Mouse (Mus musculus): ENCODE measurements around the gene Spef2. TPM values are rescaled to one million over a fixed set of nuclear protein-coding genes. Genes with fewer than 3 reads are reported as not detected.
"Not testable (repeated sequence)": the region's sequence is repeated elsewhere in the genome, so short reads cannot be mapped to it uniquely, and the experiment has no call there.

The Spef2 gene
- total RNA-seq (2021) = under 1 TPM in 1 of 2 experiments, not detected in 1; 0.13 TPM
- long read RNA-seq, experiment 1 = 0 reads
- long read RNA-seq, experiment 2 = 0 reads

DNA sequence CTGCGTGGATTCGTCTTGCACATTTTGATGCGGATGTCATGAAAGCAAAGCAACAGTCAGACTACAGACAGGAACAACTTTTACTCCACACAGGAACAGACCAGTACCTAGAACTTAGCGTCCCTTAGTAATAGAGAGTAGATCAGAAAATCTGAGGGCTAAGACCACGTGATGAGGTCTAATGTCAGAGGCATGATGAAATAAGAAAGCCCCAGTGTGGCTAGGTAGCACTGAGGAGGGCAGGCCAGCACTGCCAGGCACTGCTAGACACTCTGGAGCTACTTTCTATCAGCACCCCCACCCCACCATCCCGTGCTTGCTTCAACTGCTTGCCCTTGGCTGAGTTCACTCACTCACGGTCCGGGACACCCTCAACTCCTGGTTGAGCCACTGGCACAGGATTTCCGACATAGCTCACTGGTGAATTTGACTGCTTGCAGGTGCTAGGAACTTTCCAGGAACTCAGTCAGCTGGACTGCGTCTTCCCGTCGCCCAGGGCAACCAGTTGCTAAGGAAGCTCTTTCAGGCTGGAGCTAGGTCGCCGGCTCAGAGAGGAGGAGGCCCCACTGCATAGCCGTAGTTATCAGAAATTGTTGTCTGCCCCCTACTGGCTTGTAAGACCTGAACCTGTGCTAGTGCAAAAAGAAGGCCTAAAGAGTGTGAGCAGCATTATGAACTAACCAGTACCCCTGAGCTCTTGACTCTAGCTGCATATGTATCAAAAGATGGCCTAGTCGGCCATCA lies at the start of gene Spef2:
Gene Spef2, minus strand, starts transcription at position 510 of the 744 bp plus-strand sequence.
- DNase-seq = peak; percentile 35

GRCm38 (mm10) chr15:9794131-9794530 lies 45.5 kb upstream of the Spef2 start:
- DNase-seq = no peak

- no peak for DNase-seq
Measured at GRCm38 (mm10) chr15:9788245-9789030, 39.8 kb upstream of the Spef2 start.

DNA sequence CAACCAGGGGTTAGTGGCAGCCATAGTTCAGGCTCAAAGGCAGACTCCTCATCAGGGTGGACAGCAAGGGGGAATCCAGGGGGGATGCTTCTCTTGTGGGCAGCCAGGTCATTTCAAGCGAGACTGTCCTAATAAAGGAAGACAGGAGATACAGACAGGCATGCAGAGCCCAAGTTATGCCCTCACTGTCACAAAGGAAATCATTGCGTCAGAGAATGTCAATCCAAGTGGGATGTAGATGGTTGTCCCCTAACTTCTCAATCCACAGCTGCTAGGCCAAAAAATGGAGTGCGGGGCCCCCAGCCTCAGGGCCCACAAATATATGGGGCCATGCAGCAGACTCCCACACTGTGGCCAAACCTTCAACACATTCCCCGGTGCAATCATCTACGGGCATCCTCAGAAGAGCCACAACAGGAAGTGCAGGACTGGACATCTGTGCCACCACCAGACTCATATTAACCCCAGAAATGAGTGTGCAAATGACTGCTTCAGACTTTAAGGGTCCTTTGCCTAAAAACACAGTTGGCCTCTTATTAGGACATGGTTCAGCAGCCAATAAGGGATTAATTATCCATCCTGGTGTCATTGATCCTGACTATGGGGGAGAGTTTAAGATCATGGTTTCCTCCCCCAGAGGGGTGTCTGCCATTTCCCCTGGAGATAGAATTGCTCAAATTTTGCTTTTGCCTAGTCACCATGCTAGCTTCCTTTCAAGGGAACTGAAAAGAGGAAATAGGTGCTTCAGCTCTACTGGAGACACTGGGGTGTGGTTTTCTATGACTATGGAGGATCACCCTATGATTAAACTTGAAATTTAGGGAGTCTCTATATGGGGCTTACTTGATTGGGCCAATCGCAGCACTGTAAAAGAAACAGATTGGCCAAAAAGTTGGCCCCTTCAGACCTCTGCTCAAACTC lies 25.8 kb upstream of the Spef2 start:
- DNase-seq = not testable (repeated sequence)

DNA sequence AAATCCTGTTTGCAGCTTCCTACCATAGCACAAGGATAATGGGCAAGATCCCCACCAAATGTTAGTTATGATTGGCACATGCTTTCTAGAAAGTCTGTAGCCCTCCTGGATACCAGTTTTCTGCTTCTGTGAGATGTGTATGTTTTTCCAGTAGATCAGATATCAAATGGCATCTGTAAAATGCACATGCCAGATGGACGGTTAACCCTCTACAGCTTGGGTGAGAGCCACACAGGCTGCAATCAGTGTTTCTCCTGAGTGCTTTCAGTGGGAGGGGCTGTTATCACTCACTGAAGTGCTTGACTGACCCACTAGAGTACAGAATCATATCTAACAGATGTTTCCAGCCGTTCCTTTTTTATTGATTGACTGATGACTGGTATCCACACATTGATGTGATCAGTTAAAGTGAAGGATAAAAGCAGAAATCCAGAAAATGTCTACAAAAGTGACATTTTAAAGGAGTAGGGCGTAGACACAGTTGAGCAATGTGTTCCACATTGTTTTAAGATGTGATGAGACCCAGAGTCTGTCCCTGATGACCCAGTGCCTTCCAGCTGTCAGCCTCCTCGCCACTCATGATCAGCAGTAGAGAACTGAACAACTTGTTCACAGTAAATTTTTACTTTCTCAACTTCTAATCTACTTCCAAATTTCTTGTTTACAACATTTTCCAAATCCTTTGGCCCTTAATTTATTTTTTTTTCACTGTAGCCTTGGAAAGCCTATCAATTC lies 19.7 kb upstream of the Spef2 start:
- peak; percentile 26 for DNase-seq

DNA sequence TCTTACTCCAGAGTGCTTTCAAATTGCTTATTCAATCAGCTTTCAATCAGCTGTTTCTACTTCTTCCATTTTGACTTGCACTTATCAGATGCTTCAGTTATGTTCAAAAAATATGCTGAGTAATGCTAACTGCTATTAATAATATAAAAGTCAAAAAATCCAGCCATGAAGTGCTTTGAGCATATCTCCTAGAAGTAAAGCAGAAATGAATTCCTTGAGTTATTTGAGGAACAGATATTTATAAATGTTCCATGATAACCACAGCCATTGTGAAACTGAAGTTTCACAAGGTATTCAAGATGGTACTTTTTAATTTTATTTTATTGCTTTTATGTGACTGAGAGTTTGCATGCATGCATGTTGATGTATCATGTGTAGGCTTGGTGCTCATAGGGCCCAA lies 18.4 kb upstream of the Spef2 start:
- DNase-seq = no peak

GRCm38 (mm10) chr15:9750966-9751365 lies 2.3 kb upstream of the Spef2 start:
- no peak for DNase-seq

DNA sequence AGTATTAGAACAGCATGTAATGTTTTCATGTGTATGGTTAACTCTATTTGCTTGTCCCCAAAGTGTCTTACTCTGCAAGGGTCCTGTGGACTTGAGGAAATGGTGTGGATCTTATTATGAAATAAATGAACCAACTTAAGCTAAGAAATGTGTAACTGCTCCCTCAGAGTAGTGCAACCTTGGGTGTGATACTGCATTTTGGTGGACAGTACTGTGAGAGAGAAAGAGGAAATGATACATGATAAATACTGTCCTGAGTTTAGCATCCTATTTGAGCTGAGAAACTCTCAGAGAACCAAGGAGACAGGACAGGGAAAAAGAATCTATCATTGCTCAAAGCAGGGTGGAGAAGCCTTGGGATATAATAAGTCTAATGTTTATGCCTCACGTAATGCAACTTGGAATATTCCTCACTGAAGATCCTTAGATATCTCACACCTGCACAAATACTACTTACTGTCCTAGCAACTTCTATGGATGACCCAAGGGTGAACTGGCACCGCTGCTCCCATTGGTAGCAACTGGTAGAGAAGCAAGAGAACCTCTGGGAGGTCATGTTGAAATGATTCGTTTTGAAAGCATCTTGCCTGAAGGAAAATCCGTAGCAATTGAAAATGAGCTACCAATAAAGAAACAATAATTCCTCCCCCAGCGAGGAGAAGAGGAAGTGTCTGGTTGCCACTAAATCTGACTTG lies 1.1 kb downstream of the Spef2 start:
- no peak for DNase-seq

GRCm38 (mm10) chr15:9742172-9742571 lies 6.5 kb downstream of the Spef2 start:
- DNase-seq = no peak

GRCm38 (mm10) chr15:9714574-9715458 lies 33.9 kb downstream of the Spef2 start:
- DNase-seq = no peak

- DNase-seq = no peak
Measured at GRCm38 (mm10) chr15:9713707-9714106, 35.0 kb downstream of the Spef2 start.

DNA sequence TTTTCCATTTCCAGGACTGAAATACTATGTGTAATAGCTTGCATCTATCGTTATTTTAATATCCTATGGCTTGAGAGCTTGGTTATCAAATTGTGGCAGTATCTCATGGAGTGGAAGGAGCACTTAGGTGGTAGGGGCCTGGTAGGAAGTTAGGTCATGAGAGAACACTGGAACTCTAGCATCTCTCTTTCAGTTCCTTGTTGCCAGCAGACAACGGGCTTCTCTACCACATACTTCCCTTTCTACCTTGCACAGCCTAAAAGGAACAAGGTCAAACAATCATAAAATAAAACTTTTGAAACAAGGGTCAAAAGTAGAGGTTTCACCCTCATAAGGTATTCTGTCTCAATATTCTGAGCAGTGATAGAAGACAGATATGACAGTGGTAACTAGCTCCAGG lies 38.3 kb downstream of the Spef2 start:
- no peak for DNase-seq

- DNase-seq = no peak
Measured at GRCm38 (mm10) chr15:9705830-9706450, 42.7 kb downstream of the Spef2 start.

DNA sequence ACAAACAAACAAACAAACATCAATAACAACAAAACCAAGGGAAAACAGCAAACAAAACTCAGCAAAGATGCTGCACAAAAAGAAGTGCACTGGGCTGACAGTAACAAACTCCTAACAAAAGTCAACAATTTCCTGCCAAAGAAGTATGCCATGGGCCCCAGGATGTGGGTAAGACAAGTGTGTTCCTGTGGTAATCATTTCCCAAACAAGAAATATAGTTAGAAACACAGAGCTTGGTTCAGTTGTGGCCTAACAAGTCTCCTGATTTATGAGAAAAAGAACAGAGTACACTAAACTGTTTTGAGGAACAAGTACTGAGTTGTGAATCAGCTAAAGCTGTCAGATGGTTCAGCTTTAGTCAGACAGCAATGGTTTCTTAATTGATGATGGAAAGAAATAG lies 46.8 kb downstream of the Spef2 start:
- DNase-seq = no peak

GRCm38 (mm10) chr15:9691721-9692120 lies 56.9 kb downstream of the Spef2 start:
- no peak for DNase-seq

DNA sequence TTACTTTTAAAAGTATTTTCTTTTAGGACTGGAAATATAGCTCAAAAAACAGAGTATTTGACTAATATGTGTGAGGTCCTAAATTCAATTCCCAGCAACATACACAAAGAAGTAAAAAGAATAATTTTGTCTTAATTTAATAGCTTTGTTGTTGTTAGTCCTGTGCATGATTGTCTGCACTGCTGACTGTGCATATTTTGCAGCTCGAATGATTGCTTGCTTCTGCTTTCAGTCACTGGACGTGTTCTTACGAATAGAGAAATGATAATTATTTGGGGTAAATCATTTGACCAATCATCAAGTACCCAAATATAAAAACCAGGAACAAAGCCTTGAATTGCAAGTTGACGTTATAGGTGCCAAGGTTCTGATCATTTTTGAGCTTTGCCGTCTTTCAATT lies 57.8 kb downstream of the Spef2 start:
- no peak for DNase-seq

DNA sequence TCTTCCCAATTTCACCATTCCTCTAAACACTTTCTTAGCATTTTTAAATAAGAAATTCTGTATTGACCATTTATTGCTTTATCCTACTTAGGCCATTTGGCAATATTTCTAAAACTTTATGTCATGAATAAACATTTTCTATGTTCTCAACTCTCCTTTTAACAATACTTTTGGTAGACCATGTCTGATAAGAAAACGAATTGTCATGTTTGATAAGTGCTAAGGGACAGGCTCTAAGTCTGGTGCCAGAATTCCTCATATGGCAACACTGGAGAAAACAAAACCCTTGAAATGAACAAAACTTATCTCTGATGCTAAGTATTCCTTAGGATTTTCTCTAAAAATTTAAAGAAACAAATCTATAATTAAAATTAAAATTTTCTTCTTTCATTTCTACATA lies 58.2 kb downstream of the Spef2 start:
- DNase-seq = no peak

- DNase-seq = no peak
Measured at GRCm38 (mm10) chr15:9683485-9683884, 65.2 kb downstream of the Spef2 start.

- no peak for DNase-seq
Measured at GRCm38 (mm10) chr15:9677343-9678036, 71.2 kb downstream of the Spef2 start.
